In the genomic region with DNA sequence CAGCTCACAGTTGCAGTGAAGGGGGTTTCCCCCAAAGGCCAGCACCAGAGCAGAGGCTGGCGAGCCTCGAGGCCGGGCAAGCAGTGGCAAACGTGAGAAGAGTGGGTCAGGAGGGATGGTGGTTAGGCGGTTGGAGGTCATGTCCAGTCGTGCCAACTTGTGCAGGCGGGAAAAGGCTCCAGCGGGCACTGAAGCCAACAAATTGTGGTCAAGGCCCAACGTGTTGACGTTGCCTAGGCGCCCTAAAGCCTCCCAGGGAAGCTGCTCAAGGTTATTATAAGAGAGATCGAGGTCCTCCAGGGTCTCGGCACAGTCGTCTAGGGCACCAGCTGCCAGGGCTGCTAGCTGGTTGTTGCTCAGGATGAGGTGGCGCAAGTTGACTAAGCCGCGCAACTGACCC, we compare ENCODE assay signal across 12 mouse cellular contexts. TPM values are rescaled to one million over a fixed set of nuclear protein-coding genes. Genes with fewer than 3 reads are reported as not detected.
DNase-seq lines count a peak whose midpoint lies in the region; ATAC-seq lines count a peak whose summit lies in the region.
"Had no signal": no experiment of that assay in that cellular context is flagged by ENCODE, and none has a peak within 500 bp of the region (broad histone marks: within the 10 kb centered on the region; RNA-seq: fewer than 3 reads in every experiment).

No protein-coding gene starts in this region.

- H3K9ac ChIP-seq in kidney, embryonic 16.5 days (replicated peaks; ENCODE audit: low read length): no peak overlapping the region; the same call in 1 of the 2 replicates
- no peak overlapping the region for H3K9ac ChIP-seq in neural tube, embryonic 14.5 days (replicated peaks; ENCODE audit: low read depth, low read length)
- H3K9ac ChIP-seq: heart, embryonic 15.5 days had no signal

- peaks cover 21% of the 10 kb centered on the region for H3K36me3 ChIP-seq in kidney, embryonic 16.5 days (ENCODE audit: insufficient read depth, low read length)
- peaks cover 8% of the 10 kb centered on the region for H3K36me3 ChIP-seq in neural tube, embryonic 14.5 days (ENCODE audit: control insufficient read depth, insufficient read depth, low read length)
- H3K36me3 ChIP-seq: G1E; heart, embryonic 15.5 days had no signal

- ATAC-seq in kidney, embryonic 16.5 days (ENCODE audit: low FRiP score, low TSS enrichment): no peak
- no peak for ATAC-seq in neural tube, embryonic 14.5 days (ENCODE audit: low read depth)

- H3K4me3 ChIP-seq in kidney, embryonic 16.5 days (ENCODE audit: low read length): no peak overlapping the region
- 0 out of 2 replicates have a peak overlapping the region, but pooled peaks have one; percentile 16 for H3K4me3 ChIP-seq in neural tube, embryonic 14.5 days (ENCODE audit: low read depth, low read length)
- H3K4me3 ChIP-seq: heart, embryonic 15.5 days had no signal

- 91% methylated on average over 17 of the region's 17 CpGs for WGBS in kidney, embryonic 16.5 days
- WGBS in neural tube, embryonic 14.5 days: 85% methylated on average over 17 of the region's 17 CpGs

- H3K4me2 ChIP-seq in kidney, embryonic 16.5 days (replicated peaks; ENCODE audit: low read depth, low read length): peak overlapping the region; percentile 33
- peak overlapping the region; percentile 80 for H3K4me2 ChIP-seq in neural tube, embryonic 14.5 days (ENCODE audit: low read depth, low read length)
- H3K4me2 ChIP-seq: heart, embryonic 15.5 days had no signal

- peak overlapping the region; percentile 95 for H3K27ac ChIP-seq in kidney, embryonic 16.5 days (ENCODE audit: low read length)
- H3K27ac ChIP-seq in neural tube, embryonic 14.5 days (ENCODE audit: low read depth, low read length): no peak overlapping the region
- H3K27ac ChIP-seq: heart, embryonic 15.5 days had no signal

- no peaks in the 10 kb centered on the region for H3K9me3 ChIP-seq in kidney, embryonic 16.5 days (ENCODE audit: low read length)
- no peaks in the 10 kb centered on the region for H3K9me3 ChIP-seq in neural tube, embryonic 14.5 days (ENCODE audit: control insufficient read depth, low read length)
- H3K9me3 ChIP-seq: G1E; heart, embryonic 15.5 days had no signal

- H3K4me1 ChIP-seq in kidney, embryonic 16.5 days (ENCODE audit: insufficient read depth, low read length): peaks cover 41% of the 10 kb centered on the region
- peaks cover 42% of the 10 kb centered on the region for H3K4me1 ChIP-seq in neural tube, embryonic 14.5 days (ENCODE audit: control insufficient read depth, insufficient read depth, low read length)

- DNase-seq in kidney, postnatal 14 days: no peak
- peak; percentile 79 for DNase-seq in adrenal gland, adult 2 months
- peak; percentile 14 to 22 for DNase-seq in adrenal gland, postnatal 4 days (ENCODE audit: low spot score in 2 of 2)
- DNase-seq in cerebellum, postnatal 10 days: no peak
- no peak for DNase-seq in cerebellum, adult 8-10 months
- DNase-seq: embryo, embryonic 11 days; gastrocnemius, postnatal 14 days; thymus, postnatal 4 days had no signal

- peaks cover 8% of the 10 kb centered on the region; the same call in 1 of the 2 replicates for H3K27me3 ChIP-seq in kidney, embryonic 16.5 days (ENCODE audit: insufficient read depth, low read length)
- no peaks in the 10 kb centered on the region for H3K27me3 ChIP-seq in neural tube, embryonic 14.5 days (ENCODE audit: control insufficient read depth, insufficient read depth, low read length)

RNA-seq across cellular contexts. Expression of gene Lrfn3, which starts 2.5 kb away (rescaled TPM):
- 6.8 and 8.3 TPM in 2 replicates for polyA plus RNA-seq in kidney, embryonic 16.5 days (2015; fragmentation: Nextera tagmentation; extraction: Ambion mirVana)
- 10 to 100 TPM in 1 of 2 experiments, 1 to 10 TPM in 1; 8.2 to 11.9 TPM for total RNA-seq in adrenal gland, adult 2 months (2021)
- polyA plus RNA-seq in adrenal gland, adult 2 months (2012; rRNA removed): 32.9 and 37.6 TPM in 2 replicates
- 10 to 100 TPM; 18.7 to 19.5 TPM for total RNA-seq in adrenal gland, postnatal 4 days (2021)
- polyA plus RNA-seq in neural tube, embryonic 14.5 days (2014; fragmentation: Nextera tagmentation; extraction: Ambion mirVana): 12.2 and 14.1 TPM in 2 replicates
- polyA plus RNA-seq: G1E had no signal

RNA-seq across cellular contexts. Expression of gene Sdhaf1, which starts 36.3 kb away (rescaled TPM):
- polyA plus RNA-seq in kidney, embryonic 16.5 days (2015; fragmentation: Nextera tagmentation; extraction: Ambion mirVana): 17.2 and 18.1 TPM in 2 replicates
- 10 to 100 TPM in 1 of 2 experiments, 1 to 10 TPM in 1; 9.1 to 18.7 TPM for total RNA-seq in adrenal gland, adult 2 months (2021)
- polyA plus RNA-seq in adrenal gland, adult 2 months (2012; rRNA removed): 52.4 and 74.3 TPM in 2 replicates
- 10 to 100 TPM; 12.4 to 15.0 TPM for total RNA-seq in adrenal gland, postnatal 4 days (2021)
- 16.3 and 20.1 TPM in 2 replicates for polyA plus RNA-seq in neural tube, embryonic 14.5 days (2014; fragmentation: Nextera tagmentation; extraction: Ambion mirVana)

RNA-seq across cellular contexts. Expression of gene E130208F15Rik, which starts 38.5 kb away (rescaled TPM):
- polyA plus RNA-seq in kidney, embryonic 16.5 days (2015; fragmentation: Nextera tagmentation; extraction: Ambion mirVana): 2.3 and 3.7 TPM in 2 replicates
- 1 to 10 TPM; 1.2 to 1.6 TPM for total RNA-seq in adrenal gland, adult 2 months (2021)
- polyA plus RNA-seq in adrenal gland, adult 2 months (2012; rRNA removed): 2.0 and 2.7 TPM in 2 replicates
- total RNA-seq in adrenal gland, postnatal 4 days (2021): 1 to 10 TPM; 1.4 to 1.7 TPM
- not detected in 2 replicates for polyA plus RNA-seq in neural tube, embryonic 14.5 days (2014; fragmentation: Nextera tagmentation; extraction: Ambion mirVana)
- polyA plus RNA-seq: heart, embryonic 15.5 days had no signal

RNA-seq across cellular contexts. Expression of gene Syne4, which starts 45.4 kb away (rescaled TPM):
- 129 and 136 TPM in 2 replicates for polyA plus RNA-seq in kidney, embryonic 16.5 days (2015; fragmentation: Nextera tagmentation; extraction: Ambion mirVana)
- total RNA-seq in adrenal gland, adult 2 months (2021): 10 to 100 TPM; 18.8 to 34.5 TPM
- polyA plus RNA-seq in adrenal gland, adult 2 months (2012; rRNA removed): 51.8 and 59.1 TPM in 2 replicates
- total RNA-seq in adrenal gland, postnatal 4 days (2021): 10 to 100 TPM; 40.1 to 60.6 TPM
- 12.7 and 16.9 TPM in 2 replicates for polyA plus RNA-seq in neural tube, embryonic 14.5 days (2014; fragmentation: Nextera tagmentation; extraction: Ambion mirVana)

RNA-seq across cellular contexts. Expression of gene Alkbh6, which starts 51.5 kb away (rescaled TPM):
- polyA plus RNA-seq in kidney, embryonic 16.5 days (2015; fragmentation: Nextera tagmentation; extraction: Ambion mirVana): 106 and 107 TPM in 2 replicates
- total RNA-seq in adrenal gland, adult 2 months (2021): 10 to 100 TPM; 57.8 to 73.6 TPM
- 276 and 312 TPM in 2 replicates for polyA plus RNA-seq in adrenal gland, adult 2 months (2012; rRNA removed)
- total RNA-seq in adrenal gland, postnatal 4 days (2021): 10 to 100 TPM; 58.1 to 59.4 TPM
- polyA plus RNA-seq in neural tube, embryonic 14.5 days (2014; fragmentation: Nextera tagmentation; extraction: Ambion mirVana): 134 and 137 TPM in 2 replicates

Comparison
In these comparisons a context has a peak if more than half of its experiments do, and no peak if none do; other contexts are left out.
1. DNase-seq: peak in adrenal gland, adult 2 months (single experiment) and adrenal gland, postnatal 4 days (2 of 2); none in kidney, postnatal 14 days (single experiment), cerebellum, postnatal 10 days (0 of 2) and cerebellum, adult 8-10 months (single experiment).